Mouse (Mus musculus): ENCODE data around the gene Klhl40. TPM values are rescaled to one million over a fixed set of nuclear protein-coding genes. Genes with fewer than 3 reads are reported as not detected.

Gene Klhl40
- polyA plus RNA-seq, 1 experiment from 2014 or later, result 1.9 TPM

- Histone ChIP-seq H3K36me3 (replicated peaks) (peaks cover 6% of the 10 kb centered on the region; the same call in 1 of the 2 replicates), H3K27me3 (replicated peaks) (no peaks in the 10 kb centered on the region), H3K4me2 (peak overlapping the region; percentile 91), H3K9ac (peak overlapping the region; percentile 86), H3K4me3 (peak overlapping the region; percentile 90), H3K4me1 (peaks cover 39% of the 10 kb centered on the region), H3K9me3 (no peaks in the 10 kb centered on the region), H3K27ac (no peak overlapping the region)
- ATAC-seq (replicated peaks), result no peak
- 61% methylated on average over 10 of the region's 10 CpGs for WGBS
Measured at GRCm38 (mm10) chr9:121761091-121761665, 16.2 kb upstream of the Klhl40 start.

GRCm38 (mm10) chr9:121761787-121762186 is 15.6 kb upstream of the Klhl40 start:
- Histone ChIP-seq H3K4me2 (no peak overlapping the region), H3K9me3 (no peaks in the 10 kb centered on the region), H3K4me1 (peaks cover 39% of the 10 kb centered on the region), H3K27ac (no peak overlapping the region), H3K9ac (no peak overlapping the region; the same call in 1 of the 2 replicates), H3K27me3 (replicated peaks) (no peaks in the 10 kb centered on the region), H3K4me3 (no peak overlapping the region), H3K36me3 (replicated peaks) (peaks cover 6% of the 10 kb centered on the region; the same call in 1 of the 2 replicates)
- WGBS, result 64% methylated on average over 8 of the region's 8 CpGs
- ATAC-seq (replicated peaks), result no peak

GRCm38 (mm10) chr9:121762248-121762647 is 15.2 kb upstream of the Klhl40 start:
- Histone ChIP-seq H3K9ac (no peak overlapping the region), H3K27me3 (replicated peaks) (no peaks in the 10 kb centered on the region), H3K4me3 (no peak overlapping the region), H3K9me3 (no peaks in the 10 kb centered on the region), H3K4me2 (no peak overlapping the region), H3K36me3 (replicated peaks) (peaks cover 9% of the 10 kb centered on the region; the same call in 1 of the 2 replicates), H3K27ac (no peak overlapping the region), H3K4me1 (peaks cover 39% of the 10 kb centered on the region)
- 87% methylated on average over 10 of the region's 10 CpGs for WGBS
- no peak for ATAC-seq (replicated peaks)

- peaks cover 34% of the 10 kb centered on the region for H3K4me1 ChIP-seq
- no peak for ATAC-seq (replicated peaks)
- H3K27me3 ChIP-seq (replicated peaks), result no peaks in the 10 kb centered on the region
- no peak overlapping the region for H3K9ac ChIP-seq
- no peak overlapping the region for H3K27ac ChIP-seq
- H3K9me3 ChIP-seq, result no peaks in the 10 kb centered on the region
- peaks cover 14% of the 10 kb centered on the region; the same call in 1 of the 2 replicates for H3K36me3 ChIP-seq (replicated peaks)
- 89% methylated on average over 25 of the region's 25 CpGs for whole genome bisulfite sequencing
- no peak overlapping the region for H3K4me2 ChIP-seq
- H3K4me3 ChIP-seq, result no peak overlapping the region
Measured at GRCm38 (mm10) chr9:121762761-121763160, 14.6 kb upstream of the Klhl40 start.

GRCm38 (mm10) chr9:121763716-121764115 is 13.7 kb upstream of the Klhl40 start:
- peaks cover 25% of the 10 kb centered on the region for H3K4me1 ChIP-seq
- H3K9ac ChIP-seq, result no peak overlapping the region
- ATAC-seq (replicated peaks), result no peak
- H3K4me2 ChIP-seq, result no peak overlapping the region
- 91% methylated on average over 19 of the region's 19 CpGs for WGBS
- peaks cover 16% of the 10 kb centered on the region; the same call in 1 of the 2 replicates for H3K36me3 ChIP-seq (replicated peaks)
- no peak overlapping the region for H3K4me3 ChIP-seq
- H3K27me3 ChIP-seq (replicated peaks), result no peaks in the 10 kb centered on the region
- no peaks in the 10 kb centered on the region for H3K9me3 ChIP-seq
- no peak overlapping the region for H3K27ac ChIP-seq

GRCm38 (mm10) chr9:121765166-121765855 is 12.1 kb upstream of the Klhl40 start:
- H3K9me3 ChIP-seq, result no peaks in the 10 kb centered on the region
- H3K9ac ChIP-seq, result no peak overlapping the region
- H3K4me1 ChIP-seq, result peaks cover 19% of the 10 kb centered on the region
- 92% methylated on average over 16 of the region's 16 CpGs for WGBS
- H3K4me3 ChIP-seq, result no peak overlapping the region
- ATAC-seq (replicated peaks), result no peak
- no peak overlapping the region for H3K4me2 ChIP-seq
- no peaks in the 10 kb centered on the region for H3K27me3 ChIP-seq (replicated peaks)
- peaks cover 16% of the 10 kb centered on the region; the same call in 1 of the 2 replicates for H3K36me3 ChIP-seq (replicated peaks)
- no peak overlapping the region for H3K27ac ChIP-seq

GRCm38 (mm10) chr9:121772412-121772811 is 5.0 kb upstream of the Klhl40 start:
- H3K4me2 ChIP-seq, result no peak overlapping the region
- no peak overlapping the region for H3K9ac ChIP-seq
- whole genome bisulfite sequencing, result 83% methylated on average over 5 of the region's 5 CpGs
- peaks cover 20% of the 10 kb centered on the region for H3K27me3 ChIP-seq (replicated peaks)
- no peak for ATAC-seq (replicated peaks)
- H3K36me3 ChIP-seq (replicated peaks), result peaks cover 6% of the 10 kb centered on the region; the same call in 1 of the 2 replicates
- H3K27ac ChIP-seq, result no peak overlapping the region
- peaks cover 1% of the 10 kb centered on the region for H3K4me1 ChIP-seq
- no peaks in the 10 kb centered on the region for H3K9me3 ChIP-seq
- H3K4me3 ChIP-seq, result no peak overlapping the region

- Histone ChIP-seq H3K4me1 (peaks cover 12% of the 10 kb centered on the region), H3K36me3 (replicated peaks) (no peaks in the 10 kb centered on the region), H3K4me3 (no peak overlapping the region), H3K27ac (no peak overlapping the region), H3K9ac (no peak overlapping the region), H3K27me3 (replicated peaks) (peaks cover 47% of the 10 kb centered on the region), H3K9me3 (no peaks in the 10 kb centered on the region), H3K4me2 (no peak overlapping the region)
- no peak for ATAC-seq (replicated peaks)
- 83% methylated on average over 10 of the region's 10 CpGs for WGBS
Measured at GRCm38 (mm10) chr9:121775951-121776350, 1.5 kb upstream of the Klhl40 start.

- Histone ChIP-seq H3K4me3 (no peak overlapping the region), H3K9me3 (no peaks in the 10 kb centered on the region), H3K4me1 (peaks cover 12% of the 10 kb centered on the region), H3K27ac (no peak overlapping the region), H3K27me3 (replicated peaks) (peaks cover 47% of the 10 kb centered on the region), H3K4me2 (no peak overlapping the region), H3K36me3 (replicated peaks) (no peaks in the 10 kb centered on the region), H3K9ac (no peak overlapping the region)
- no peak for ATAC-seq (replicated peaks)
- 84% methylated on average over 7 of the region's 7 CpGs for WGBS
Measured at GRCm38 (mm10) chr9:121776511-121776910, 896 bp upstream of the Klhl40 start.

GRCm38 (mm10) chr9:121778066-121778624 is 738 bp downstream of the Klhl40 start:
- H3K4me1 ChIP-seq, result peaks cover 12% of the 10 kb centered on the region
- H3K4me3 ChIP-seq, result peak overlapping the region; percentile 40
- peak overlapping the region; percentile 73 for H3K4me2 ChIP-seq
- H3K9me3 ChIP-seq, result no peaks in the 10 kb centered on the region
- H3K27me3 ChIP-seq (replicated peaks), result peaks cover 47% of the 10 kb centered on the region
- 13% methylated on average over 54 of the region's 54 CpGs for WGBS
- 0 out of 2 replicates have a peak overlapping the region, but pooled peaks have one; percentile 17 for H3K27ac ChIP-seq
- no peaks in the 10 kb centered on the region for H3K36me3 ChIP-seq (replicated peaks)
- H3K9ac ChIP-seq, result peak overlapping the region; percentile 31
- peak; percentile 67 for ATAC-seq (replicated peaks)

GRCm38 (mm10) chr9:121784801-121785200 is 7.4 kb downstream of the Klhl40 start:
- 88% methylated on average over 12 of the region's 12 CpGs for WGBS

GRCm38 (mm10) chr9:121785261-121785660 is 7.9 kb downstream of the Klhl40 start:
- 85% methylated on average over 8 of the region's 8 CpGs for WGBS
- no peak for ATAC-seq (replicated peaks)

More at GRCm38 (mm10) chr9:121784801-121785200, 7.4 kb downstream of the Klhl40 start:
- Histone ChIP-seq H3K9ac (no peak overlapping the region), H3K36me3 (replicated peaks) (no peaks in the 10 kb centered on the region), H3K27me3 (replicated peaks) (peaks cover 3% of the 10 kb centered on the region; the same call in 1 of the 2 replicates), H3K9me3 (no peaks in the 10 kb centered on the region), H3K27ac (no peak overlapping the region), H3K4me2 (no peak overlapping the region), H3K4me3 (no peak overlapping the region), H3K4me1 (no peaks in the 10 kb centered on the region)
- no peak for ATAC-seq (replicated peaks)

More at GRCm38 (mm10) chr9:121785261-121785660, 7.9 kb downstream of the Klhl40 start:
- Histone ChIP-seq H3K27ac (no peak overlapping the region), H3K4me2 (no peak overlapping the region), H3K4me3 (no peak overlapping the region), H3K9me3 (no peaks in the 10 kb centered on the region), H3K4me1 (no peaks in the 10 kb centered on the region), H3K27me3 (replicated peaks) (no peaks in the 10 kb centered on the region), H3K9ac (no peak overlapping the region), H3K36me3 (replicated peaks) (no peaks in the 10 kb centered on the region)

Data from midbrain, embryonic 15.5 days (tissue).